In genomic region chr3:14869779-14870178, GRCm38 (mm10) we compare ENCODE assay signal across 7 mouse cellular contexts. TPM values are rescaled to one million over a fixed set of nuclear protein-coding genes. Genes with fewer than 3 reads are reported as not detected.
A peak's percentile ranks its signal among the peaks of the same experiment; 100 is the strongest.
DNase-seq lines count a peak whose midpoint lies in the region; ATAC-seq lines count a peak whose summit lies in the region.

No protein-coding gene starts in this region.

- peak; percentile 79 for DNase-seq in T-cell, adult 2 months (ENCODE audit: low spot score)
- DNase-seq in cerebellum, adult 9-10 months: peak; percentile 61
- DNase-seq in hindbrain, embryonic 14.5 days (ENCODE audit: low spot score): peak; percentile 73
- DNase-seq in left cerebral cortex, postnatal 14 days (ENCODE audit: low spot score in 2 of 2): peak; percentile 58 to 73
- DNase-seq in mesoderm, embryonic 11.5 days (ENCODE audit: low read depth, low spot score): peak; percentile 78
- peak; percentile 32 to 34 for DNase-seq in right cerebral cortex, postnatal 36 days (ENCODE audit: low spot score in 2 of 2)

- peak overlapping the region; percentile 18; the same call in 1 of the 2 replicates for H3K4me2 ChIP-seq in hindbrain, embryonic 14.5 days (replicated peaks)

- intact Hi-C loops in left cerebral cortex, postnatal 14 days (cut with DNase I): loop anchor here (5.0 kb wide), 2 partner anchors 192 to 378 kb away; no protein-coding TSS in a partner anchor

- peak; percentile 66; the same call in 1 of the 2 replicates for ATAC-seq in frontal cortex, adult (ENCODE audit: low TSS enrichment)
- peak; percentile 53 for ATAC-seq in hindbrain, embryonic 14.5 days (ENCODE audit: low FRiP score)

- H3K27ac ChIP-seq in hindbrain, embryonic 14.5 days: no peak overlapping the region

- no peaks in the 10 kb centered on the region for H3K27me3 ChIP-seq in hindbrain, embryonic 14.5 days (ENCODE audit: control insufficient read depth, insufficient read depth, low read length)

- no peaks in the 10 kb centered on the region for H3K4me1 ChIP-seq in hindbrain, embryonic 14.5 days (replicated peaks; ENCODE audit: control insufficient read depth, insufficient read depth, low read length)

- no peaks in the 10 kb centered on the region for H3K9me3 ChIP-seq in hindbrain, embryonic 14.5 days (ENCODE audit: control insufficient read depth, low read length)

- H3K9ac ChIP-seq in hindbrain, embryonic 14.5 days: no peak overlapping the region

- H3K36me3 ChIP-seq in hindbrain, embryonic 14.5 days (replicated peaks; ENCODE audit: control insufficient read depth, insufficient read depth): no peaks in the 10 kb centered on the region

- no peak overlapping the region for H3K4me3 ChIP-seq in hindbrain, embryonic 14.5 days (replicated peaks; ENCODE audit: low read length)

- WGBS in hindbrain, embryonic 14.5 days: 22% methylated on average over 11 of the region's 11 CpGs

RNA-seq across cellular contexts. Expression of gene Car3, which starts 6.5 kb away (rescaled TPM):
- 0.82 and 1.6 TPM in 2 replicates for polyA plus RNA-seq in hindbrain, embryonic 14.5 days (2014; fragmentation: Nextera tagmentation; extraction: Ambion mirVana)
- 1 to 10 TPM in 1 of 2 experiments, under 1 TPM in 1; 0.80 to 1.2 TPM for total RNA-seq in left cerebral cortex, postnatal 14 days (2021)

RNA-seq across cellular contexts. Expression of gene Car2, which starts 16.3 kb away (rescaled TPM):
- polyA plus RNA-seq in hindbrain, embryonic 14.5 days (2014; fragmentation: Nextera tagmentation; extraction: Ambion mirVana): 43.5 and 44.7 TPM in 2 replicates
- 10 to 100 TPM; 73.3 to 76.3 TPM for total RNA-seq in left cerebral cortex, postnatal 14 days (2021)
